Mouse (Mus musculus): ENCODE data around the gene Clec12a.

The Clec12a gene

GRCm38 (mm10) chr6:129380454-129380853 is 38.0 kb downstream of the Clec12a start:
- no peak for DNase-seq

DNA sequence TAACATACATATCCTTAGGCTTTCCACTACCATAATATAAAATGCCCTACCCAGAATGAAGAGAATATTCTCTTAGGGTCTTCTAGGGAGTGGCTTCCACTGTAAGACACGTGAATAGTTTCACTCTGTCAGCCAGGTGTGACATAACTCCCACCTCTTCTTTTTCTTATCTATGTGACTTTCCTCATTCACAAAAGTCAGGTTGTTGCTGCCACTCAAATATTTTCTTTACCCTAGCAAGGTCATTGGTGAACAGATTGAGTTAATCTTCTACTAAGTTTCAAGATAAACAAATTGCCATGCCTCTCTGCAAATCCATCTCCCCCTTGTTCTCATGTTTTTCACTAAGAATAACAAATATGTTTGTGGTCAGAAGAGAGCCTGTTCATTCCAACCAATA is 39.2 kb downstream of the Clec12a start:
- DNase-seq = no peak

- no peak for DNase-seq
These were observed 41.0 kb downstream of the Clec12a start for GRCm38 (mm10) chr6:129383466-129383865.

GRCm38 (mm10) chr6:129385000-129385399 is 42.5 kb downstream of the Clec12a start:
- no peak for DNase-seq

DNA sequence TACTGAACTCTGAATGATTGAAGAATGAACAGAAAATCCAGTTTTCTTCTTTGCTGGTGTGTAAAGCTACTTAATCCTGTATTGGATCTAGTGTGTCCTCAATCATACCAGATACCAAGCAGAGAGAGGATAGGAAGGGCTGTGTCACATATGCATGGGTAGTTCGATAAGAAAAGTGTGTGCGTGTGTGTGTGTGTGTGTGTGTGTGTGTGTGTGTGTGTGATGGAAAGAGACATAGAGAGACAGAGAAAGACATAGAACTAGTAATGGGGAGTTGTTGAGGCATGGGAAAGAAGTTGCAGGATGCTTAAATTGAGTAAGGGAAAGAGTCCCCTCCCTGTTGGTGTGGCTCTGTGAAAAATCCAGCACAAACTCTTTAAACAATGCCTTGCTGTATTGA is 43.3 kb downstream of the Clec12a start, which contains the start of gene Clec12b:
Clec12b (minus strand) TSS at position 101 of the 400 bp plus-strand sequence.
- DNase-seq = no peak

DNA sequence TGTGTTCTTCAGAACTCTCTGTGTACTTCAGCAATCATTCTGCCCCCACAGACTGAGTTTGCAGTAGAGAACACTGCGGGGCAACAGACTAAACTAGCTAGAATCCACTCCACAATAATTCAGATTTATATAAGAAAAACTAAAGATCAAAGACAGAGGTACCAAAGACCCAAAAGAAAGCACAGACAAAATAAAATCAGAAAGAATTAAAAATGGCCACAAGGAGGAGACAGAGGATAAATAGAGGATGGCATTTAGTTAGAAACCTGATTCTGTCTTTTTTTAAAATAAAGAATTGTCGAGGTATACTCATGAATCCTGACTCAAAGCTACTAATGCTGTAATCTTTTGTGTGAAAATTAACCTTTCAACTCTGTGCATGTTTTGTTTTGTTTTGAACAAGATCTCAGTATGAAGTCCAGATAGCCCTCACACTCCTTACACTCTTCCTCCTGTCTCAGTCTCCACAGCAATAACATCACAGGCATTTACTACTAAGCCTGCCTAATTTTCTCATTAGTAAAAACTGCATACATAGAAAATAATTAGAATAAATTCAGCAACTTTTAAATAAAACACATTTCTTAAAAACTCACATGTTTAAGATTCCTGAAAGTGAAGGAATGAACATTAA is 50.7 kb downstream of the Clec12a start:
- peak; percentile 14 for DNase-seq

DNA sequence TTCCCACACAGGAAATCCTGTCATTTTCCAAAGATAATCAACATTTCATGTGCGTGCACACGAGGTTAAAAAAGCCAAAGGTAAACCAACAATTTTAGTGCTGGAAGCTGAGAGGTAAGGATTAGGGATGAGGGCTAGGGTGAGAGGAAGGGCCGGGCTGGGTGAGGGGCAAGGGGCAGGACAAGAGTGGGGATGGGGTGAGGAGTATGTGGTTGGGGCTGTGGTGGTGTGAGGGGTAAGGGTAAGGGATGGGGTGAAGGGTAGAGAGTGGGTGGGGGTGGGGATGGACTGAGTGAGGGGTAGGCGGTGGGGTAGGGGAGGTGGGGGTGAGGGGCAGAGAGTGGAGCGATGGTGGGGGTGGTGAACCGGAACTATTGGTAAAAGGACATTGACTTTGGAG is 51.2 kb downstream of the Clec12a start:
- DNase-seq = no peak

GRCm38 (mm10) chr6:129396997-129397396 is 54.5 kb downstream of the Clec12a start, which contains the start of gene Clec1b:
TSS of gene Clec1b (plus strand) at chr6:129397297.
- no peak for DNase-seq

- DNase-seq = peak; percentile 48
These were observed 57.5 kb downstream of the Clec12a start for GRCm38 (mm10) chr6:129399945-129400344.

- no peak for DNase-seq
These were observed 59.9 kb downstream of the Clec12a start for GRCm38 (mm10) chr6:129402404-129402803.

DNA sequence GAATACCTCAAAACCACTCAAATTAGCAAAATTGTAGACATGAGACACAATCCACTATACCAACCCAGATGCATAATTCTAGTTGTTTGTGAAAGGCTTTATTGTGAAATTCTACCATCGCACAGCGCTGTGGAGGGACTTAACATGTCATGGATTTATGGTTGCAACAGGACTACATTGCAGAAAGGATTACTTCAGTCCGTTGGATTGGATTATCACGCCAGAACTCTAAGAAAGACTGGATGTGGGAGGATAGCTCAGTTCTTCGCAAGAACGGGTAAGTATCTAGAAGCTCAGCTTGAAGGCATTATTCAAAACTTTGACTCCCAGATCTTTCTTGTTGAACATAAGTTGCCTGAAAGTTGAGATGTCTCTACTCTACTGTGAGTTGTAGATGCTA is 60.9 kb downstream of the Clec12a start:
- no peak for DNase-seq

GRCm38 (mm10) chr6:129405999-129406398 is 63.5 kb downstream of the Clec12a start:
- no peak for DNase-seq

- no peak for DNase-seq
These were observed 64.8 kb downstream of the Clec12a start for GRCm38 (mm10) chr6:129407324-129407723.

DNA sequence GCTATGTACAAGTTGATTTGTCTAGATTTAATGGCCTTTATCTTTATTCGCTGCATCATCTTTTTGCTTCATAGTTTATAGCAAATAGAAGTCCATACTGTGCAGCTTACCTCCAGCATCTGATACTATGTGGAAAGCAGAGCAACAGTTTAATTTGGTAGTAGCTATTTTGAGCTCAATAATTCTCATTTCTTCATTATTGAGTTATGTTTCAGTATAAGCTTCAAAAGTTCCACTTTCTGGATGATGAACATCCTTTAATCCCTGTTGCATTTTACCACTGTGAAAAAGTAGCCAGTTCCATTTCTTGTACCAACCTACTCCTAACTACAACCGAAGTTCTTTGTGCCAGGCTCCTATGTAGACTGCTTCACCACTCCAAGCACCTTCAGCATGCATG is 66.1 kb downstream of the Clec12a start, which contains the start of gene Clec9a:
Clec9a (plus strand) TSS at position 301 of the 400 bp plus-strand sequence.
- no peak for DNase-seq

DNA sequence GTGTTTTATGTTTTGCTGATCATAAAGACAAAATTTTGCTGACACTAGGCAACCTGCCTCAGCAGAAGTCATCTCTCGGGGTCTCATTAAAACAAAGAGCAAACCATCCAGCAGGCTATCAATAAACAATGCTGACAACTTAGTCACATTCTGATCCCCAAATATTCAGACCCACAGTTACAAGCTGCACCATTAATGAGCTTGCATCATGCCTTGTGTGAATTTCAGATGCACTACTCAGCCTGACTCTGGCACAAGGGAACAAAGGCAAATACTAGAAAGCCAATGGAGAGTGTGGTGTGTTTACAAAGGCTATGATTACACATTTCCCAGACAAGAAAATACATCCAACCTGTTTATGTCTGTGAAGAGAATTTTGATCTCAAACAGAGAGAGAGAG is 71.7 kb downstream of the Clec12a start:
- no peak for DNase-seq

Data from retina, postnatal 1 day (tissue).